Mouse (Mus musculus) hindbrain, postnatal 0 days (tissue): ENCODE data around the gene Atp6v0c. TPM values are rescaled to one million over a fixed set of nuclear protein-coding genes. Genes with fewer than 3 reads are reported as not detected.

Source experiments
- ATAC-seq: fragments of 200-750 bp; cut with Nextera tagmentation; 2 replicates; pipeline ENCODE4 v1.8.0; 2017; ENCODE audit warnings: mild to moderate bottlenecking, moderate TSS enrichment, moderate library complexity
- DNase-seq: peaks from one replicate; pipeline ENCODE4 v3.0.0-alpha.2; 2015; ENCODE audit warnings: low spot score
- H3K27ac ChIP-seq: fragments of 300-500 bp; sonication (generic); 2 replicates; pipeline ENCODE4 v1.5.1; 2014; ENCODE audit warnings: mild to moderate bottlenecking
- H3K27me3 ChIP-seq: fragments of 300-500 bp; sonication (generic); 2 replicates; pipeline ENCODE4 v1.6.1; 2014; ENCODE audit warnings: low read length, mixed read lengths; ENCODE audit not compliant: insufficient read depth
- H3K36me3 ChIP-seq: fragments of 300-500 bp; sonication (generic); 2 replicates; pipeline ENCODE4 v1.6.1; 2014; ENCODE audit warnings: low read length, mixed read lengths; ENCODE audit not compliant: insufficient read depth
- H3K4me1 ChIP-seq: fragments of 300-500 bp; sonication (generic); 2 replicates; pipeline ENCODE4 v1.6.1; 2014; ENCODE audit warnings: antibody characterized with exemption, low read length, mixed read lengths; ENCODE audit not compliant: insufficient read depth
- H3K4me2 ChIP-seq: fragments of 300-500 bp; sonication (generic); 2 replicates; pipeline ENCODE4 v1.6.1; 2014; ENCODE audit warnings: low read depth, mild to moderate bottlenecking, low read length, moderate library complexity, mixed read lengths
- H3K4me3 ChIP-seq: fragments of 300-500 bp; sonication (generic); 2 replicates; pipeline ENCODE4 v1.5.1; 2014; ENCODE audit warnings: low read length
- H3K9ac ChIP-seq: fragments of 300-500 bp; sonication (generic); replicated peaks from 2 replicates; pipeline ENCODE4 v1.6.1; 2014; ENCODE audit warnings: mild to moderate bottlenecking, low read length, moderate library complexity, mixed read lengths
- H3K9me3 ChIP-seq: fragments of 300-500 bp; sonication (generic); 2 replicates; pipeline ENCODE4 v1.6.1; 2016; ENCODE audit warnings: low read length, mixed read lengths
- CTCF ChIP-seq: IDR thresholded peaks from 2 replicates; pipeline ENCODE4 v1.5.1; 2016; ENCODE audit warnings: antibody characterized with exemption, control low read depth, low read depth
- WGBS: fragments of 180-500 bp; shearing (Covaris S2); extraction: QIAGEN DNeasy Blood & Tissue Kit; methylation state at CpG from one replicate; pipeline ENCODE4 v1.1.7; 2014; 5-methylcytosine and 5-hydroxymethylcytosine counted together
- polyA plus RNA-seq: library from polyadenylated mRNA; unstranded; fragments of >200 nt; fragmentation: Nextera tagmentation; extraction: Ambion mirVana; gene quantifications from 2 replicates; pipeline ENCODE4 v1.2.1, GENCODE M21; 2015
- total RNA-seq: library from RNA; depleted of rRNA; stranded (reverse); fragments of >200 nt; gene quantifications from 2 replicates; pipeline ENCODE4 v1.2.3, GENCODE M21; 2014; rRNA removed

Gene Atp6v0c
- total and polyA plus RNA-seq, 2 experiments from 2014 or later = 854 to 2,275 TPM

GRCm38 (mm10) chr17:24127592-24127991 lies 41.9 kb downstream of the Atp6v0c start:
- Histone ChIP-seq H3K27ac (no peak overlapping the region), H3K36me3 (no peaks in the 10 kb centered on the region), H3K4me3 (no peak overlapping the region), H3K4me2 (no peak overlapping the region), H3K9ac (no peak overlapping the region), H3K27me3 (no peaks in the 10 kb centered on the region), H3K9me3 (no peaks in the 10 kb centered on the region), H3K4me1 (no peaks in the 10 kb centered on the region)
- no peak for ATAC-seq
- no peak for DNase-seq
- no peak for TF ChIP-seq CTCF
- 92% methylated on average over 1 of the region's 1 CpGs for WGBS

- Histone ChIP-seq H3K9ac (no peak overlapping the region), H3K36me3 (no peaks in the 10 kb centered on the region), H3K27me3 (no peaks in the 10 kb centered on the region), H3K4me1 (no peaks in the 10 kb centered on the region), H3K4me2 (no peak overlapping the region), H3K27ac (no peak overlapping the region), H3K4me3 (no peak overlapping the region), H3K9me3 (no peaks in the 10 kb centered on the region)
- ATAC-seq = no peak
- WGBS = 78% methylated on average over 3 of the region's 3 CpGs
- no peak for TF ChIP-seq CTCF
- no peak for DNase-seq
Measured at GRCm38 (mm10) chr17:24126801-24127200, 42.7 kb downstream of the Atp6v0c start.

- no peak for ATAC-seq
- TF ChIP-seq CTCF = no peak
- Histone ChIP-seq H3K36me3 (no peaks in the 10 kb centered on the region), H3K4me1 (no peaks in the 10 kb centered on the region), H3K27ac (no peak overlapping the region), H3K4me2 (no peak overlapping the region), H3K9me3 (no peaks in the 10 kb centered on the region), H3K9ac (no peak overlapping the region), H3K27me3 (no peaks in the 10 kb centered on the region), H3K4me3 (no peak overlapping the region)
- DNase-seq = no peak
- 81% methylated on average over 3 of the region's 3 CpGs for WGBS
Measured at GRCm38 (mm10) chr17:24119446-24119845, 50.1 kb downstream of the Atp6v0c start.

Other genes starting within 250 kb of the Atp6v0c start
- gene Sbp, start 228.0 kb downstream of the Atp6v0c start, total RNA-seq = not detected in 2 replicates
- not detected in 2 replicates for gene Sbp, start 228.0 kb downstream of the Atp6v0c start, polyA plus RNA-seq
- 1.4 TPM in 1 of 2 replicates, not detected in the other for gene Sbpl, start 214.4 kb downstream of the Atp6v0c start, total RNA-seq
- not detected in 2 replicates for gene Sbpl, start 214.4 kb downstream of the Atp6v0c start, polyA plus RNA-seq
- not detected in 2 replicates for gene Prss30, start 189.1 kb downstream of the Atp6v0c start, total RNA-seq
- not detected in 2 replicates for gene Prss30, start 189.1 kb downstream of the Atp6v0c start, polyA plus RNA-seq
- gene Prss22, start 171.6 kb downstream of the Atp6v0c start, total RNA-seq = 0.42 TPM in 1 of 2 replicates, not detected in the other
- not detected in 2 replicates for gene Prss22, start 171.6 kb downstream of the Atp6v0c start, polyA plus RNA-seq
- gene Prss27, start 131.6 kb downstream of the Atp6v0c start, total RNA-seq = not detected in 2 replicates
- gene Prss27, start 131.6 kb downstream of the Atp6v0c start, polyA plus RNA-seq = 0.14 TPM in 1 of 2 replicates, not detected in the other
- gene Kctd5, start 96.2 kb downstream of the Atp6v0c start, total RNA-seq = 106 and 109 TPM in 2 replicates
- gene Kctd5, start 96.2 kb downstream of the Atp6v0c start, polyA plus RNA-seq = 91.4 and 95.7 TPM in 2 replicates
- gene Pdpk1, start 18.8 kb downstream of the Atp6v0c start, total RNA-seq = 49.2 and 54.1 TPM in 2 replicates
- gene Pdpk1, start 18.8 kb downstream of the Atp6v0c start, polyA plus RNA-seq = 51.4 and 56.3 TPM in 2 replicates
- gene Amdhd2, start 5.9 kb downstream of the Atp6v0c start, total RNA-seq = 42.0 and 53.0 TPM in 2 replicates
- gene Amdhd2, start 5.9 kb downstream of the Atp6v0c start, polyA plus RNA-seq = 38.4 and 40.0 TPM in 2 replicates
- 145 and 151 TPM in 2 replicates for gene Tbc1d24, start 35.9 kb upstream of the Atp6v0c start, total RNA-seq
- gene Tbc1d24, start 35.9 kb upstream of the Atp6v0c start, polyA plus RNA-seq = 21.1 and 22.8 TPM in 2 replicates
- 26.9 and 32.5 TPM in 2 replicates for gene Ntn3, start 39.8 kb upstream of the Atp6v0c start, total RNA-seq
- gene Ntn3, start 39.8 kb upstream of the Atp6v0c start, polyA plus RNA-seq = 4.1 and 4.3 TPM in 2 replicates
- 18.5 and 19.3 TPM in 2 replicates for gene Tedc2, start 51.1 kb upstream of the Atp6v0c start, total RNA-seq
- 9.8 and 10.2 TPM in 2 replicates for gene Tedc2, start 51.1 kb upstream of the Atp6v0c start, polyA plus RNA-seq
- 6.8 and 10.2 TPM in 2 replicates for gene Ccnf, start 81.8 kb upstream of the Atp6v0c start, total RNA-seq
- gene Ccnf, start 81.8 kb upstream of the Atp6v0c start, polyA plus RNA-seq = 7.1 and 7.6 TPM in 2 replicates
- gene Abca17, start 181.4 kb upstream of the Atp6v0c start, total RNA-seq = 0.90 and 1.5 TPM in 2 replicates
- gene Abca17, start 181.4 kb upstream of the Atp6v0c start, polyA plus RNA-seq = 1.0 and 1.2 TPM in 2 replicates
- gene Abca3, start 182.2 kb upstream of the Atp6v0c start, total RNA-seq = 98.9 and 102 TPM in 2 replicates
- 26.1 and 27.3 TPM in 2 replicates for gene Abca3, start 182.2 kb upstream of the Atp6v0c start, polyA plus RNA-seq
- gene Rnps1, start 244.9 kb upstream of the Atp6v0c start, total RNA-seq = 234 and 244 TPM in 2 replicates
- 287 and 295 TPM in 2 replicates for gene Rnps1, start 244.9 kb upstream of the Atp6v0c start, polyA plus RNA-seq